9 mouse cellular contexts compared by ENCODE assay signal in genomic region chr7:141924917-141925316, GRCm38 (mm10). TPM values are rescaled to one million over a fixed set of nuclear protein-coding genes. Genes with fewer than 3 reads are reported as not detected.
DNase-seq lines count a peak whose midpoint lies in the region; ATAC-seq lines count a peak whose summit lies in the region.
"Had no signal": no experiment of that assay in that cellular context is flagged by ENCODE, and none has a peak within 500 bp of the region (broad histone marks: within the 10 kb centered on the region; RNA-seq: fewer than 3 reads in every experiment).

No protein-coding gene starts in this region.

- H3K27ac ChIP-seq in hindbrain, embryonic 10.5 days = no peak overlapping the region
- no peak overlapping the region for H3K27ac ChIP-seq in hindbrain, embryonic 16.5 days (ENCODE audit: low read depth, low read length)
- H3K27ac ChIP-seq in midbrain, embryonic 14.5 days (replicated peaks; ENCODE audit: low read depth, low read length) = no peak overlapping the region
- H3K27ac ChIP-seq: liver, embryonic 15.5 days had no signal

- H3K4me1 ChIP-seq in hindbrain, embryonic 10.5 days (replicated peaks) = peaks cover 8% of the 10 kb centered on the region
- no peaks in the 10 kb centered on the region for H3K4me1 ChIP-seq in hindbrain, embryonic 16.5 days (ENCODE audit: control insufficient read depth, insufficient read depth, low read depth, low read length)
- 0 out of 2 replicates have a peak, but pooled peaks cover 3% of the 10 kb centered on the region for H3K4me1 ChIP-seq in midbrain, embryonic 14.5 days (ENCODE audit: control insufficient read depth, insufficient read depth, low read length)
- H3K4me1 ChIP-seq: liver, embryonic 15.5 days had no signal

- no peak overlapping the region for H3K4me2 ChIP-seq in hindbrain, embryonic 16.5 days (ENCODE audit: low read length)
- H3K4me2 ChIP-seq in midbrain, embryonic 14.5 days (ENCODE audit: low read length) = no peak overlapping the region
- H3K4me2 ChIP-seq: liver, embryonic 15.5 days had no signal

- no peaks in the 10 kb centered on the region for H3K36me3 ChIP-seq in hindbrain, embryonic 10.5 days
- H3K36me3 ChIP-seq in hindbrain, embryonic 16.5 days (ENCODE audit: control insufficient read depth, insufficient read depth, low read length) = no peaks in the 10 kb centered on the region
- no peaks in the 10 kb centered on the region for H3K36me3 ChIP-seq in midbrain, embryonic 14.5 days (ENCODE audit: control insufficient read depth, insufficient read depth, low read length)
- H3K36me3 ChIP-seq: liver, embryonic 15.5 days had no signal

- no peaks in the 10 kb centered on the region for H3K27me3 ChIP-seq in hindbrain, embryonic 10.5 days (ENCODE audit: insufficient read depth, poor library complexity, severe bottlenecking)
- no peaks in the 10 kb centered on the region for H3K27me3 ChIP-seq in hindbrain, embryonic 16.5 days (replicated peaks; ENCODE audit: control insufficient read depth, insufficient read depth, low read length)
- no peaks in the 10 kb centered on the region for H3K27me3 ChIP-seq in midbrain, embryonic 14.5 days (ENCODE audit: control insufficient read depth, insufficient read depth, low read length)

- ATAC-seq in hindbrain, embryonic 16.5 days = no peak
- no peak for ATAC-seq in midbrain, embryonic 14.5 days (ENCODE audit: low FRiP score, low TSS enrichment)

- 8% methylated on average over 7 of the region's 7 CpGs for WGBS in hindbrain, embryonic 10.5 days
- WGBS in hindbrain, embryonic 16.5 days = 7% methylated on average over 7 of the region's 7 CpGs
- 5% methylated on average over 7 of the region's 7 CpGs for WGBS in midbrain, embryonic 14.5 days

- no peak overlapping the region for H3K9ac ChIP-seq in hindbrain, embryonic 16.5 days (ENCODE audit: low read depth, low read length)
- H3K9ac ChIP-seq in midbrain, embryonic 14.5 days (replicated peaks; ENCODE audit: low read length) = no peak overlapping the region
- H3K9ac ChIP-seq: liver, embryonic 15.5 days had no signal

- H3K9me3 ChIP-seq in hindbrain, embryonic 10.5 days = no peaks in the 10 kb centered on the region
- H3K9me3 ChIP-seq in hindbrain, embryonic 16.5 days (ENCODE audit: control insufficient read depth, low read length) = no peaks in the 10 kb centered on the region
- H3K9me3 ChIP-seq in midbrain, embryonic 14.5 days (ENCODE audit: control insufficient read depth, low read length) = no peaks in the 10 kb centered on the region
- H3K9me3 ChIP-seq: liver, embryonic 15.5 days had no signal

- H3K4me3 ChIP-seq in hindbrain, embryonic 10.5 days = no peak overlapping the region
- no peak overlapping the region for H3K4me3 ChIP-seq in hindbrain, embryonic 16.5 days (ENCODE audit: low read length)
- H3K4me3 ChIP-seq in midbrain, embryonic 14.5 days (replicated peaks; ENCODE audit: low read depth, low read length) = no peak overlapping the region
- H3K4me3 ChIP-seq: liver, embryonic 15.5 days had no signal

- peak; percentile 82 for DNase-seq in hindbrain, embryonic 10.5 days (ENCODE audit: low spot score)
- peak; percentile 80 for DNase-seq in NIH3T3 (ENCODE audit: low read depth)
- DNase-seq in cerebellum, adult 9-11 months = peak; percentile 72
- peak; percentile 59 to 73 for DNase-seq in gastrocnemius, postnatal 4 days (ENCODE audit: low spot score in 2 of 2)
- peak; percentile 75 to 95 for DNase-seq in layer of hippocampus, postnatal 25 days (ENCODE audit: extremely low spot score in 1 of 2, low spot score in 1 of 2)
- DNase-seq in midbrain, embryonic 14.5 days = peak; percentile 91
- DNase-seq in spleen, postnatal 4 days (ENCODE audit: low spot score in 2 of 2) = peak; percentile 62 to 90

RNA-seq across cellular contexts. Expression of gene Tollip, which starts 6.6 kb away (rescaled TPM):
- 60.3 and 69.0 TPM in 2 replicates for polyA plus RNA-seq in hindbrain, embryonic 10.5 days (2016; fragmentation: Nextera tagmentation; extraction: Ambion mirVana)
- 77.3 and 84.7 TPM in 2 replicates for polyA plus RNA-seq in hindbrain, embryonic 16.5 days (2015; fragmentation: Nextera tagmentation; extraction: Ambion mirVana)
- 10 to 100 TPM; 31.1 to 34.3 TPM for total RNA-seq in gastrocnemius, postnatal 4 days (2021)
- 100 to 1,000 TPM; 126 to 131 TPM for total RNA-seq in layer of hippocampus, postnatal 25 days (2021)
- 61.9 and 79.7 TPM in 2 replicates for polyA plus RNA-seq in midbrain, embryonic 14.5 days (2014; fragmentation: Nextera tagmentation; extraction: Ambion mirVana)

RNA-seq across cellular contexts. Expression of gene Brsk2, which starts 24.6 kb away (rescaled TPM):
- 8.7 and 14.1 TPM in 2 replicates for polyA plus RNA-seq in hindbrain, embryonic 10.5 days (2016; fragmentation: Nextera tagmentation; extraction: Ambion mirVana)
- polyA plus RNA-seq in hindbrain, embryonic 16.5 days (2015; fragmentation: Nextera tagmentation; extraction: Ambion mirVana) = 19.6 and 20.7 TPM in 2 replicates
- under 1 TPM; 0.78 to 0.96 TPM for total RNA-seq in gastrocnemius, postnatal 4 days (2021)
- total RNA-seq in layer of hippocampus, postnatal 25 days (2021) = 100 to 1,000 TPM; 170 to 190 TPM
- 23.9 and 33.5 TPM in 2 replicates for polyA plus RNA-seq in midbrain, embryonic 14.5 days (2014; fragmentation: Nextera tagmentation; extraction: Ambion mirVana)
